Mouse (Mus musculus) left cerebral cortex, adult 2 months (tissue): ENCODE data around the gene Prkce. TPM values are rescaled to one million over a fixed set of nuclear protein-coding genes. Genes with fewer than 3 reads are reported as not detected.

Source experiments
- DNase-seq, 2 experiments: peaks; one replicate each; pipeline ENCODE4 v3.0.0; 2021 to 2022; ENCODE audit warnings: low spot score in 2 of 2, mixed read lengths in 1 of 2; ENCODE audit errors: extremely low spot score in 1 of 2
- H3K27ac ChIP-seq: fragments of 200-600 bp; 2 replicates; pipeline ENCODE4 v1.8.1; 2022
- H3K4me3 ChIP-seq: fragments of 200-600 bp; 2 replicates; pipeline ENCODE4 v1.8.1; 2022
- CTCF ChIP-seq: fragments of 200-600 bp; IDR thresholded peaks from 2 replicates; pipeline ENCODE4 v1.8.1; 2022; ENCODE audit warnings: antibody characterized with exemption, mild to moderate bottlenecking, moderate library complexity
- intact Hi-C: fragments of 180-260 bp; cut with DNase I; formaldehyde crosslinking; loops from one replicate; pipeline ENCODE4 v1.15.1; 2025
- total RNA-seq, 2 experiments: library from RNA; stranded (reverse); gene quantifications; 2 replicates each; pipeline ENCODE4 v1.2.3; 2021

The Prkce gene
- total RNA-seq, 2 experiments from 2014 or later: 277 to 284 TPM

DNA sequence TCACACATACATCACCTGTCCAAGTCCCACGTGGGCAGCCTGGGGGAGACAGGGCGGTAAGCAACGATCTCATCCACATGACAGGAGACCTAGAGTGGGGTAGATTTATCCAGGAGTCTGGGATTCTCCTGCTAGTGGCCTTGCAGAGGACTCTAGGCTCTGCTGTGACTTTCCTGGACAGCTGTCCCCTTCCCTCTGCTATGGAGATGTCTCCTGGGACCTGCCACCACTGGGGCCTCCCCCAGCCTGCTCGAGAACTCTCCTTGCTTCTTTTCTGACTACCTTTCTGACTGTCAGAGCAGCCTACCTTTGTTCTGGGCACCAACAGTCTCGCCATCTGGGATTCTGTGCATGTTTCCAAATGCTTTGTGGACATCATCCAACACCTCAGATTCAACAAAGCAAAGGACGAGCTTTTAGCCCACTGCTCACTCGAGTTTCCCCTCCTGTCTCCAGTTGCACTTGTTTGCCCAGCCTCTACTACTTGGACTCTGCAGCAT, 82.9 kb downstream of the Prkce start:
- Histone ChIP-seq H3K27ac (peak overlapping the region; percentile 90), H3K4me3 (no peak overlapping the region; the same call in 1 of the 2 replicates)
- DNase-seq: peak in 1 of 2 experiments; percentile 54
- intact Hi-C loops: loop anchor here (1.0 kb wide), 5 partner anchors 36 to 188 kb away; no protein-coding TSS in a partner anchor
- no peak for TF ChIP-seq CTCF

DNA sequence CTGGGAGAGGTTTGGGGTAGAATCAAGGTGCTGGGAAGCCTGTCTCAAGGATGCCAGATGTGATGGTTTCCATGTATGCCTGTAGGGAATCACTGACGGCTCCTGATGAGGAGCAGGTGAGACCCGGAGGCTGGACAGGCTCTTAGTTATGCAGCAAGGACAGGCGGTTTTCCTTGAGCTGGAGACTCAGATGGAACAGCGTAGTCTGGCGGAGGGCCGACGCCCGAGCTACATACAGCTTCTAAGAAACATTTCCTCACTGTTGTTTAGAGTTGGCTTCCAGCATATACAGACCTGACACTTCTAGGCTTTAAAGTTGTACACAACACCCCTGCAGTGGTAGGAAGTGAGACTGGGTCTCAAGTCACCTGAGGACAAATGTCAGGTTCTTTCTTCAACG, 86.3 kb downstream of the Prkce start:
- intact Hi-C loops: no loop called here
- H3K4me3 ChIP-seq: no peak overlapping the region
- H3K27ac ChIP-seq: peak overlapping the region; percentile 54
- no peak for TF ChIP-seq CTCF
- DNase-seq: no peak

DNA sequence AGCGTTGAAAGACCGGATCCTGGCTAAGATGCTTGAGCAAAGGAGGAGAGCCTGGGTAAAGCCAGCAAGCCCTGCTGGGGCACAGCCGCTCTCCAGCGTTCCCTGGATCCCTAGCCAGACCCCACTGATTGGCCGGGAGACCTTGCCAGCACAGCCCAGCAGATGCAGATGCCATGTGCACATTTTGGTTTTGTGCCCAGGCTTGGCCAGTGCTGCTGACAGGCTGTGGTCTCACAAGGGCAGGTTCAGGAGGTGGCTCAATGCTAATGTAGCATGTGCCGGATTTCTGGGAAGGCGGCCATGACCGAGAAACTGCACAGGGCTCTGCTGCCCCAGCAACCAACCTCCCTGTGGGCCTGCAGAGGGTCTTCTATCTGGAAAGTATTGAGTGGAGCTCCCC, 86.7 kb downstream of the Prkce start:
- Histone ChIP-seq H3K27ac (peak overlapping the region; percentile 54), H3K4me3 (no peak overlapping the region)
- DNase-seq: peak; percentile 60 to 71
- intact Hi-C loops: no loop called here
- no peak for TF ChIP-seq CTCF

DNA sequence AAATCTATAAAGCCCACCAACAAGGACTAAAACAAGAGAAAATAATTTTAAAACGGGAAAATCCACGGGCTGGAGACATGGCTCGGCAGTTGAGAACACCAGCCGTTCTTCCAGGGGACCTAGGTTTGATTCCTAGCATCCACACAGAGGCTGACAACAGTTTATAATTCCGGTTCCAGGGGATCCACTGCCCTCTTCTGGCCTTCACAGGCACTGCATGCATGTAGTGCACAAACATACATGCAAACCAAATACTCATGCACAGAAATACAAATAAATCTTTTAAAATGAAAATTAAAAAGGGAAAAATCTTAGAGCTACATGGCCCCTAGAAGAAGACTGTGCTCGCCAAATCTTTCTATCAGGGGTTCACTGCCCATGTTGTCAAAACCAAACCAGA, 87.4 kb downstream of the Prkce start:
- intact Hi-C loops: no loop called here
- H3K27ac ChIP-seq: no peak overlapping the region; the same call in 1 of the 2 replicates
- no peak for DNase-seq
- H3K4me3 ChIP-seq: no peak overlapping the region
- TF ChIP-seq CTCF: peak; percentile 48

DNA sequence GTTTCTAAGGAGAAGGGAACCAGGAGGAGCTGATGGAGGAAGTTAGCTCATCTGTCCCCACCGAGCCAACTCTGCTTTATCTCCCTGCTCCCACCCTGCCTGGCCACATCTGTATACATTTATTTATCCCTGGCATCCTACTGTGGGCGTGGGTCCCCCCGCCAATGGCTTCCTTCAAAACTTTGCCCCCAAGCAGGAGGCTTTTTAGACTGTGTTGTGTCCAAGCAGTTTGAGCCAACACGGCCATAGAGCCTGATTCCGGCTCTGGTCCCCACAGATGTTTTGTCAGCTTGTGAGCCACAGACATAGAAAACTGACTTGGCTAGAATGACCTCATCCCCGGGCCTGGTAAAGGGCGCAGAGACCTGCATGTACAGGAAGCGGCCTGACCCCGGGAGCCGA, 89.1 kb downstream of the Prkce start:
- intact Hi-C loops: no loop called here
- TF ChIP-seq CTCF: no peak
- Histone ChIP-seq H3K27ac (no peak overlapping the region), H3K4me3 (no peak overlapping the region)
- DNase-seq: no peak

DNA sequence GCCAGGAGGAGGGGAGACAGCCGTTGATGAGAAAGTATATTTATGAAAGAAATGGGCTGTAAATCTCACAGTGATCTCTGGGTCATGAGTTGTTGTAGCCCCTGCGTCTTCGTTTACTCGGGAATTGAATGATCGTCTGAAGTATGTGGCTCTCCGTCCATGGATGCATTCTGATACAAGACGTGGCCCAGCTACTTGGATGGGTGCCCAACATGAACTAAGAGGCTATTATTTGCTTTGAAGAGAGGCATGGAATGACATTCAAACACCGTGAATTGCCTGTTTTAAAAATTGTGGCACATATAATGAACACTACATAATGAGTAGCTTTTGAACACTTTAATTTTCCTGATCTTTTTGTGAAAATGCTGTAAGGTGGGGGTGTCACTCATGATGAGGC, 93.5 kb downstream of the Prkce start:
- intact Hi-C loops: no loop called here
- Histone ChIP-seq H3K4me3 (no peak overlapping the region), H3K27ac (no peak overlapping the region)
- DNase-seq: no peak
- no peak for TF ChIP-seq CTCF

DNA sequence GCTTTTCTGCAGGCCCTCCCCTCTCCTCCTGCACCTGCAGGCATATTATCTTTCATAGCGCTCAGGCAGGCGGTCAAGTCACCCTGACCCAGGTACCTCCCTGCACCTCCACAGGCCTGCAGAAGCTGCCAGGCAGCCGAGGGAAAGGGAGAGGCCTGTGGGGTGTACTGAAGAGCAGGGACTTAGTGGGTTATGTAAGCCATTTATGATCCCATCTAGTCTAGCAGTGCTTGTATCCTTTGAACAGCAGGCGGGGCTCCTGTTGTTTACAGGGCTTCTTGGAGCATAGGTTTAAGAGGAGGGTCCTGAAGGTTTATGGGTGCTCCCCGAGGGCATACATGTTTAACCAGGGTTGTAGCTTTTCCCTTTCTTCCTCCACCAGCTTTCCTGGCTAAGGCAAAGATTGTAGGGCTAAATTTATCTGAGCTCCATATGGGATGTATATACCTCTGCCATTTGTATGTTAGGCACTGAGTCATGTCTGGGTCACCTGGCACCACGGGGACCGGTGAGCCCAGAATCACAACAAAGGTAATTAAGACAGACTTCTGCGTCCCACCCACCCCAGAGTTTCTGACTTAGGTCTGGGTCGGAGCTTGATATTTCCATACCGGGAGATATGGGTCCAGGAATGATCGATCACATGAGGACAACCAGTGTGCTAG, 96.5 kb downstream of the Prkce start:
- H3K4me3 ChIP-seq: no peak overlapping the region
- H3K27ac ChIP-seq: peak overlapping the region; percentile 9; the same call in 1 of the 2 replicates
- intact Hi-C loops: no loop called here
- no peak for TF ChIP-seq CTCF
- no peak for DNase-seq

DNA sequence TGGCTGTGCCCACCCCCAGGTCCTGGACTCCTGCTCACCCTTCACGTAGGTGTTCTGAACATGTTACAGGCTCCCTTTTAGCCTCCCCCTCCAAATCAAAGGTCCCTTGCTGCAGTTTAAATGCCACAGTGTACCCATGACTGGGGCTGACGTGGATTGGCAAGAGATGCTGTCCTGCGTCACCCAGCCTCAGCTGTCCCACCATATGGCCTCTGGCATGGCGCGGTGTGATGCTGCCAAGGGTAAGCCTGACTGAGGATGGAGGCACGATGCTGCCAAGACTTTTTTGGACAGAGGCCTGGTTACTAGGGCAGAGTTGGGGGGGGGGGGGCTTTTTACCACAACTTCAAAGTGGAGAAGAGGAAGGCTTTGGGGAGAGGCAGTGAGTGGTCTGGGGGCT, 98.5 kb downstream of the Prkce start:
- intact Hi-C loops: no loop called here
- DNase-seq: peak; percentile 36 to 62
- no peak overlapping the region for H3K27ac ChIP-seq
- no peak overlapping the region for H3K4me3 ChIP-seq
- TF ChIP-seq CTCF: no peak

DNA sequence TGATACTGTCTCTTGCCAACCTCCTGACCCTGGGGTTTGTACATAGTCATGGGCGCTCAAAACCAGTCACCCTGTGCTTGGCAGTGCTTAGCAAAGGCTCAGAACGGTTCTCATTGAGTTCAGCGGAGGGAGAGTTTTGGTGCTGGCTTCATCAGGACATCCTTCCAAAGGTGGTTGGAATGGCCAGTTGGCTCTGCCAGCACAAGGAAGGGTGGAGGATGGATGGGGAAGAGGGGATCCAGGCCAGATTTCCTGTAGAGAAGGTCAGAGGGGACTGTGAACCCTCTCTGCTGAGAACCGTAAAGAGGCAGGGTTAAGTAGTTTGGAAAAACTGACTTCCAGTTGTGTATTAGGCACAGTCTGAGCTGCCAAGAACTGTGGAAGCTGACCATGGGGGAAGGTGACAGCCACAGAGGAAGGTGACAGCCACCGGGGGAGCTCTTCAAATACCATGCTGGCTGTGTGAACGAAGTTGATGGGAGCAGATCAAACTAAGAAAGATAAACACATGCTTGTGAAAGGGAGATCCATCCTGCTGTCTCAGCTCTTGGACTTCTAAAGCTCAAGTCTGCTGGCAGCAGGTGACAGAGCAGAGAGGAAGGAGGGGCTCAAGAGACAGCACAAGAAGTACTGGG, 99.7 kb downstream of the Prkce start:
- intact Hi-C loops: no loop called here
- Histone ChIP-seq H3K4me3 (no peak overlapping the region), H3K27ac (no peak overlapping the region)
- TF ChIP-seq CTCF: no peak; the same call in 1 of the 2 replicates
- DNase-seq: no peak

DNA sequence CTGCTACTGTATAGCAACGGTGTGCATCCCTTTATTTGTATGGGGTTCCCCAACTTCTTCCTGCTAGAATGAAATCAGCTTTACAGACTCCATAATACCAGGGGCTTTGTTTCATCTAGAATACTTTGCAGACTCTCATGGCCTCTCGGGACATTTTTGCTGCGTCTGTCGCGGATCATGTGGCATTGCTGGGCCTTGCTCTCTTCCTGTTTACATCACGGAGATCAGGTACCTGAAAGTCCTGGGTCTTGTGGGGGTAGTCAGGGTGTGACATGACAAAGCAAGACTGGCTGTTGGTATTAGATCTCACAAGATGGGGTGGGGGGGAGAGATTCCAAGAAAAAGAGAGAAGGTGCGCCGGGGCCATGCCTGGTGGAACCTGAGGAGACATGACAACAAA, 102.1 kb downstream of the Prkce start:
- H3K4me3 ChIP-seq: no peak overlapping the region
- no peak for TF ChIP-seq CTCF
- intact Hi-C loops: no loop called here
- H3K27ac ChIP-seq: no peak overlapping the region
- no peak for DNase-seq

DNA sequence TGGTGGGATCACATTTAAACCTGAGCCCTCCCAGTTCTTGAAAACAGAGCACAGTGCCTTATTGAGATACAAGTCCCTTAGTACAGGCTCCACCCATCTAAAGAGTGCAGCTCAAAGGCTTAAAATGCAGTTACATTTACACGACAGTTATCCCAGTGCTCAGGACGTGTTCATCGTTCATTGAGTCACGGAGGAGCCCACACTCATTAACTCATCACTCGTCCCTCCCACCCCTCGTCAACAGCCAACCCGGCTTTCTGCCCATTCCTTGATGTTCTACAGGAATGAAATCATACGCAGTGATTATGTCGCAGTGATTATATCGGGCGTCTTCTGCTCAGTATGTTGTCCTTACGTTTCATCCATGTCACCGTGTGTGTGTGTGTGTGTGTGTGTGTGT, 102.9 kb downstream of the Prkce start:
- H3K27ac ChIP-seq: no peak overlapping the region
- intact Hi-C loops: no loop called here
- H3K4me3 ChIP-seq: no peak overlapping the region
- no peak for TF ChIP-seq CTCF
- DNase-seq: no peak

DNA sequence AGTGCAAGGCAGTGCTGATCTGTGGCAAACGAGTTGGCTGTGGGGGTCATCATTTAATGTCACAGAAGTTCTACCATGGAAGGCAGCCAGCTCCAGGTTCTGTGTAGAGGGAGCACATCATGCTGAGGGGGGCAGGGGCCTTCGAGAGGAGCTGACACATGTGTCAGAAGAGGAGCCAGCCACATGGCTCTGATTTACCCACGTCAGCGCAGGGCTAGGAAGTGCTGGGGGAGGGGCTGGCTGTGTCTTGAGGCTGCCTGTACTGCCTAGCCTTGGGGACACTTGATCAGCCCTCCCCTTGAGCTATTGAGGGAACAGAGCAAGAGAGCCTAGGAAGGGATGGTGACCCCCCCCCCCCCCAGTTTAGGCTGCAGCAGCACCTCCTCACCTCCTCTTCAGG, 103.7 kb downstream of the Prkce start:
- TF ChIP-seq CTCF: no peak
- Histone ChIP-seq H3K27ac (no peak overlapping the region), H3K4me3 (no peak overlapping the region)
- intact Hi-C loops: no loop called here
- DNase-seq: no peak

DNA sequence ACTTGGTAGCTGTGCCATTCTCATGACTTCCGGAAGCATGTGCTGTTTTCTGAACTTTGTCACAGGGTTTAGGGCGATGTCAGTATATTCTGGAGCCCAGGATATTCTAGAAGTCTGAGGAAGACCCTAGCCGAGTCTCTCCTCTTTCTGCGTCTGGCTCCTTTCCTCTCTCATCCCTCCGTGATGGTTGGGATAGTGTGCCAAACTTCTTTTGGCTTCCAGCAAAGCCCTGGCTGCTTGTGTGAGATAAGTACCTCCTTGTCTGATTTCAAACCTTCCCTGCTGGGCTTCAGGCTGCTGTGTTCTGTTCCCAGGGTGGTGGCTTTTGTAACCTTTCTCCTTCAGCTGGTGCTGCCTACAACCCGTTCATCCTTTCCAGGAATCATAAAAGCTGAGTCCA, 105.4 kb downstream of the Prkce start:
- no peak overlapping the region for H3K4me3 ChIP-seq
- no peak for DNase-seq
- intact Hi-C loops: no loop called here
- H3K27ac ChIP-seq: no peak overlapping the region
- no peak for TF ChIP-seq CTCF
